Mouse (Mus musculus): ENCODE measurements at regions not wholly inside any gene's neighbourhood (a gene's known extent, or its start where the extent isn't known, plus 50 kb on each side); places are given as distances from the start of the nearest gene placed in this dataset.

DNA sequence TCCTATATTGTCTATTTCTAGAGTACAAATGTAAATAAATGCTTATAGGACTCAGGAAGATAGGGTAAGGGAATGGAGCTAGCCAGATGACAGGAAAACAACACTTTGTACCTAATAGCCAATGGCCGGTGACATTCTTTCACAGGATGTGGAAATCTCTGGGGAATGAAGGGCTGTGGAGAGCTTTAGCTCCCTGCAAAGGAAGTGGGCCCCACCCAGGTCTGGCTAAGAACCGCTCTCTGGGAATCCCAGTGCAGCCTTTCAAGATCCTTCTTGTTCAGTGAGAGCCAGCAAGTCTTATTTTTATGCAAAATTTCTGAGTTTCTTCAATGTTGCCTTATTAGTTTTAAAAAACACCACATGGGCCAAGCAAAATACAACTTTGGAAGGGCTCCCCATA, 54.7 kb upstream of the Pappa2 start:
- no peaks in the 10 kb centered on the region for H3K27me3 ChIP-seq
- ATAC-seq (ENCODE audit: insufficient number of reproducible peaks, insufficient read depth, low FRiP score, low TSS enrichment, low read depth), result no peak
- no peak overlapping the region for H3K27ac ChIP-seq
- H3K9me3 ChIP-seq, result no peaks in the 10 kb centered on the region
- 58% methylated on average over 2 of the region's 2 CpGs for WGBS
- no peak overlapping the region for H3K4me2 ChIP-seq
- H3K9ac ChIP-seq, result no peak overlapping the region
- H3K4me1 ChIP-seq, result peaks cover 7% of the 10 kb centered on the region; the same call in 1 of the 2 replicates
- H3K36me3 ChIP-seq, result no peaks in the 10 kb centered on the region
- H3K4me3 ChIP-seq, result no peak overlapping the region

DNA sequence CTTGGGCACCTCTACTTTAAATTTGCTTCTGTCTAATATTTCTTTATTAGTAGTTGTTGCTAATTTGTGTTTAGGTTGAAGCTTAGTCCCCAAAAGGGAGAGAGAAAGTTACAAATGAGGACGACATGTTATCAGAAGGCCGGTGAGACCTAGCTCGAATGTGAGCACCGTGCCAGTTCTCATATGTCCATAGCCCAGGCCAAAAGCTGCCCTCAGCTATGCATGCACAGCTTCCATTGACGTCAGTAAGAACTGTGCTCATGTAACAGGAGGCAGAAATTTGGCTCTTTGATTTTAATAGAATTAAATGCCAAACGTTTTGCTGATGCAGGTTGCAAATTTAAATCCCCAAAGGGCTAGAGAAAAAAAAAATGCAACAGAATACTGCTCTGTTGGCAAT, 56.1 kb upstream of the Pappa2 start:
- no peaks in the 10 kb centered on the region for H3K36me3 ChIP-seq
- WGBS, result 53% methylated on average over 6 of the region's 6 CpGs
- peaks cover 7% of the 10 kb centered on the region; the same call in 1 of the 2 replicates for H3K4me1 ChIP-seq
- H3K4me3 ChIP-seq, result no peak overlapping the region
- H3K9me3 ChIP-seq, result no peaks in the 10 kb centered on the region
- H3K9ac ChIP-seq, result no peak overlapping the region
- no peaks in the 10 kb centered on the region for H3K27me3 ChIP-seq
- H3K27ac ChIP-seq, result no peak overlapping the region
- no peak for ATAC-seq (ENCODE audit: insufficient number of reproducible peaks, insufficient read depth, low FRiP score, low TSS enrichment, low read depth)
- H3K4me2 ChIP-seq, result no peak overlapping the region

DNA sequence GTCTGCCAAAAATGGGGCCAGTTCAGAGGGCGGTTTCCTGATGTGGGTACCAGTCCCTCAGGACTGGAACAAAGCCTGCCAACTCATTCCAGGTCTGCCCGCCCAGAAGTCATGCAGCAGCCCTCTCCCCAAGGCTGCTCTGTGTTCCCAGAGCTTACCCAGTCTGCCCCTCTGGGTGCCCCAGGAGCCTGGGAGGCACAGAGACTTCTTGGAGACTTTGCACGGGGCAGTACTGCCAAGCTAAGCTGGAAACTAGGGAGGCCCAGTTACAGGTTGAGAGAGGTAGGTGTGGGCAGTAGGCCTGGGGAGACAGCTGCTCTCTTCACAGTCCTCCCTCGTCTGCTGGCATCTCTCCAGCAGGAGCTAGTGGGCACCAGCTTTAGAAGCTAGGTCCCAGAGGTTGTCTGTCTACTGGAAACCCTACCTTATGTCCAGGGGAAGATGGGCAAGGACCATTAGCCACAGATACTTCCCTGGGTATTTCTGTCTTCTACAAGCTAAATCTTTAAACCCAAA, 65.6 kb upstream of the Pappa2 start:
- 70% methylated on average over 4 of the region's 4 CpGs for WGBS
- ATAC-seq (ENCODE audit: insufficient number of reproducible peaks, insufficient read depth, low FRiP score, low TSS enrichment, low read depth), result no peak

DNA sequence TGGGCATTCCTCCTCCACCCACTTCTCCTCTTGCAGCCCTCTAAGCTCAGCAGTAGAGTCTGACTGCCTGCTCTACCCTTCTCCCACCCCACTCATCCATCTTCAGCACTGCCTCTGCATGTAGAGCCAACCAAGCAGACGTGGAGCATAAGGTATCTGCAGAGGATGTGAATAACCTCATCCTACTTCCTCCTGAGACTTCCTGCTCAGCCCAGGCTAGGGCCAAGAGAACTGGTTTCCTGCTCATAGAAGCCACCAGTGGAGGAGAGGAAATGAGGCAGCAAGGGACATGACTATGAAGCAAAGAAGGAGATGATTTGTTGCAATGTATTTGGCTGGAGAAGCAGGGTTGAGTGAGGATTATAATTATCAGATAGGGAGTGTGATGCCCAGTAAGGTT, 84.7 kb upstream of the Pappa2 start:
- 61% methylated on average over 1 of the region's 1 CpGs for WGBS
- no peak for ATAC-seq (ENCODE audit: insufficient number of reproducible peaks, insufficient read depth, low FRiP score, low TSS enrichment, low read depth)
- no peaks in the 10 kb centered on the region for H3K9me3 ChIP-seq

More for the DNA sequence above, 65.6 kb upstream of the Pappa2 start:
- no peak overlapping the region for H3K4me2 ChIP-seq
- H3K27ac ChIP-seq, result no peak overlapping the region
- no peak overlapping the region for H3K4me3 ChIP-seq
- H3K27me3 ChIP-seq, result no peaks in the 10 kb centered on the region
- H3K9ac ChIP-seq, result no peak overlapping the region
- no peaks in the 10 kb centered on the region for H3K9me3 ChIP-seq
- H3K36me3 ChIP-seq, result no peaks in the 10 kb centered on the region
- no peaks in the 10 kb centered on the region for H3K4me1 ChIP-seq

DNA sequence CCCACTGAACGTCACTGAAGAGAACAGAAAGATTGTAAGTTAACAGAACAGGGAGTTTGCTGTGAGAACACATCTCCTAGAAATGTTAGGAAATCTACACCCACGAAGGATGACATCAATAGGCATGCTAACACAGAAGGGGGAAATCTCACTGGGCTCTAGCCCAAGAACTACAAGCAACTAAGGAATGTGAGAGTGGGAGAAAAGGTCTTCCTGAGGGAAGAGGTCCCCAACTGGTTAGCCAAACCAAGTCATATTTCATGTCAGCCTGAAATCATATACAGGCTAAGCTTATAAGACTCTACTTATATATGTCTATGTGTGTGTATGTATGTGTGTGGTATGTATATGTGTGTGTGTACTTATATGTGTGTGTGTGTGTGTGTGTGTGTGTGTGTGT, 118.9 kb upstream of the Pappa2 start:
- H3K27me3 ChIP-seq, result no peaks in the 10 kb centered on the region
- no peak overlapping the region for H3K4me3 ChIP-seq
- 76% methylated on average over 2 of the region's 2 CpGs for WGBS

More for the DNA sequence above, 84.7 kb upstream of the Pappa2 start:
- Histone ChIP-seq H3K36me3 (no peaks in the 10 kb centered on the region), H3K27ac (no peak overlapping the region), H3K27me3 (no peaks in the 10 kb centered on the region), H3K4me1 (0 out of 2 replicates have a peak, but pooled peaks cover 4% of the 10 kb centered on the region), H3K9ac (no peak overlapping the region), H3K4me3 (no peak overlapping the region), H3K4me2 (no peak overlapping the region)

DNA sequence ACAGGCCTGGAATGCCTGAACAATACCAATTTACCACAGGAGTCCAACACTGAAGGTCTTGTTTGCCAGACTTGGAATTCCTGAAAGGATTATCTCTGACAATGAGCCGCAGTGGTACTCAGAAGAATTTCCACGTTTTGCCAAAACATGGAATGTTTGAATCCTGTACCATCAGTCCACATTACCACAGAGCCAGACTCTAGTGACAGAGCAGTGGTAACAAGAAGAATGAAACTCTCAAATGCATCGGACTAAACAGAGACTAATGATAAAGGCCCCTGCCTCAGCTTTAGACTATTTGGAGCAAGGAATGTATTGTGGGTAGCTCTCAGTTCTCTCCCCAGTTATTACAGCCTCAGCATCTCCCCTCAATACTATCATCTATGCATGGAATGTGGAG, 109.9 kb upstream of the Cop1 start:
- H3K27ac ChIP-seq, result no peak overlapping the region
- no peaks in the 10 kb centered on the region for H3K4me1 ChIP-seq
- H3K9ac ChIP-seq, result no peak overlapping the region
- no peaks in the 10 kb centered on the region for H3K27me3 ChIP-seq
- H3K9me3 ChIP-seq, result no peaks in the 10 kb centered on the region
- no peak overlapping the region for H3K4me3 ChIP-seq
- ATAC-seq (ENCODE audit: insufficient number of reproducible peaks, insufficient read depth, low FRiP score, low TSS enrichment, low read depth), result no peak
- no peak overlapping the region for H3K4me2 ChIP-seq
- no peaks in the 10 kb centered on the region for H3K36me3 ChIP-seq
- WGBS, result 62% methylated on average over 3 of the region's 3 CpGs

More for the DNA sequence above, 118.9 kb upstream of the Pappa2 start:
- H3K27ac ChIP-seq, result no peak overlapping the region
- ATAC-seq (ENCODE audit: insufficient number of reproducible peaks, insufficient read depth, low FRiP score, low TSS enrichment, low read depth), result no peak
- no peak overlapping the region for H3K9ac ChIP-seq
- H3K9me3 ChIP-seq, result no peaks in the 10 kb centered on the region
- no peak overlapping the region for H3K4me2 ChIP-seq
- no peaks in the 10 kb centered on the region for H3K36me3 ChIP-seq
- H3K4me1 ChIP-seq, result no peaks in the 10 kb centered on the region

DNA sequence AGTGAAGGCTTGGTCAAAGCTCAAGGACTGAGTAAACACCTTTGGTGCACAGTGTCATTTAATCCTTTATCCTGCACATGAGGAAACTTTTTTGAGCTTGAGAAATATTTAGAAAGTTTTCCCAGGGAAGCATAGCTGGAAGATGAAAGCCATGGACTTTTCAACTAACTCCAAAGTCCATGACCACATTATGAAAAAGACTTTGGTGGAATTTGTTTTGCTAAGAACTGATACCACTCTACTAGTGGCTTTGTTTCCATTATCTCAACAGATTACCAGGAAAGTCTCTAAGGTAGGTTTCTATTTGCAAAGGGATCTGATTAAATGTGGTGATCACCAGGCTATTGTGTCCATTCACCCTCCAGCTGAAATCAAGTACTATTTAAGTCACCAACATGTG, 107.2 kb upstream of the Cop1 start:
- no peaks in the 10 kb centered on the region for H3K9me3 ChIP-seq
- H3K4me1 ChIP-seq, result no peaks in the 10 kb centered on the region
- H3K27ac ChIP-seq, result no peak overlapping the region
- ATAC-seq (ENCODE audit: insufficient number of reproducible peaks, insufficient read depth, low FRiP score, low TSS enrichment, low read depth), result no peak
- no peak overlapping the region for H3K4me3 ChIP-seq
- H3K27me3 ChIP-seq, result no peaks in the 10 kb centered on the region
- H3K36me3 ChIP-seq, result no peaks in the 10 kb centered on the region
- H3K4me2 ChIP-seq, result no peak overlapping the region
- H3K9ac ChIP-seq, result no peak overlapping the region

DNA sequence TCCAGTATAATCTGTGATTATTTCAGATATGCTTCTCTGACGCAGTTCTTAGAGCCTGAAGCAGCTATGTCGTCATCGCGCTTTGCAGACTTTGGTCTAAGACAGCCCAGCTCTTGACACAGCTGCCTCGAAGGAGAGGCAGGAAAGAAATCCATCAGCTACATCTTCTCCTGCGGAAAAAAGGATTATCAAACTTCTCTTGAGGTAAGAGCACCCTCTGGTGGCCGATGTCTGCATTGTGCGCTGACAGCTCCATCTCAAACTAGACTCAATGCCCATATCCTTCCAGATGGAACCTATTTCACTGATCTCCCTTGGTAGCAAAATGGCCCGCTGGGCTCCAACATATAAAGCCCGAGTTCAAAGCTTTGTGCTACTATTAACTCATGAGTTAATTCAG, 96.8 kb upstream of the Cop1 start:
- no peaks in the 10 kb centered on the region for H3K9me3 ChIP-seq
- no peaks in the 10 kb centered on the region for H3K36me3 ChIP-seq
- peak overlapping the region; percentile 50 for H3K4me2 ChIP-seq
- 5% methylated on average over 10 of the region's 10 CpGs for WGBS
- no peak overlapping the region for H3K9ac ChIP-seq
- H3K27me3 ChIP-seq, result no peaks in the 10 kb centered on the region
- no peaks in the 10 kb centered on the region for H3K4me1 ChIP-seq
- peak overlapping the region; percentile 17; the same call in 1 of the 2 replicates for H3K4me3 ChIP-seq
- no peak overlapping the region for H3K27ac ChIP-seq
- no peak for ATAC-seq (ENCODE audit: insufficient number of reproducible peaks, insufficient read depth, low FRiP score, low TSS enrichment, low read depth)

DNA sequence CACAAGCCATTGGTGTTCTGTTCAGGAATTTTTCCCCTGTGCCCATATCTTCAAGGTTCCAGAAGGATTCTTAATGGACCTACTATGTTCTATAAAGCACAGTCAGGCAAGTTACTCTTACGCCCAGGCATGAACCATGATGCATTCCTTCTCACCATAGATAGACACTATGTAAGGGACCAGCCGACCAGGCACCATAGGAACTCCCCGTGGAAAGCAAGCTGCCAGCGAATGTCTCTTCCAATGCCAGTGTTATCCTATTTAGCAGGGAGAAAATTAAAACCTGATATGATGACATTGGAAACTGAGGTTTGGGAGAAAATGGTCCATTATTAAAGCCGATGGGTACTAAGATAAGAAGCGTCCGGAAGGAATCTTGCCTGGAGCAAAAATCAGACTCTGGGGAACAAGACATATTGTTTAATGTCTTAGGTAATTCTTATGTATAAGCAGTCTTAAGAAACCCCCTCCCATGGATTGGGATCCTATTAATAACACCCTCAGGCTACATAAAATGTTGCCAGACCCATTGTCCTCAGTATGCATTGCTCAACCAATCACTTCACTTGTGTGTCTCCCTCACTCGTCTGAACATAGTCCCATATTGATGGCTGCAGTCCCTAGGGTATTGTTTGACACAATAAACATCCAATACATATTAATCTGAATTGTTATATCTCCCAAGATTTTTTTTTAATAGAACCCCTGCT, 84.2 kb upstream of the Cop1 start:
- H3K27me3 ChIP-seq, result no peaks in the 10 kb centered on the region
- no peaks in the 10 kb centered on the region for H3K9me3 ChIP-seq
- no peak overlapping the region for H3K9ac ChIP-seq
- 78% methylated on average over 8 of the region's 8 CpGs for WGBS
- H3K36me3 ChIP-seq, result no peaks in the 10 kb centered on the region
- no peak overlapping the region for H3K4me3 ChIP-seq
- H3K4me2 ChIP-seq, result no peak overlapping the region
- ATAC-seq (ENCODE audit: insufficient number of reproducible peaks, insufficient read depth, low FRiP score, low TSS enrichment, low read depth), result no peak
- no peak overlapping the region for H3K27ac ChIP-seq
- H3K4me1 ChIP-seq, result no peaks in the 10 kb centered on the region

DNA sequence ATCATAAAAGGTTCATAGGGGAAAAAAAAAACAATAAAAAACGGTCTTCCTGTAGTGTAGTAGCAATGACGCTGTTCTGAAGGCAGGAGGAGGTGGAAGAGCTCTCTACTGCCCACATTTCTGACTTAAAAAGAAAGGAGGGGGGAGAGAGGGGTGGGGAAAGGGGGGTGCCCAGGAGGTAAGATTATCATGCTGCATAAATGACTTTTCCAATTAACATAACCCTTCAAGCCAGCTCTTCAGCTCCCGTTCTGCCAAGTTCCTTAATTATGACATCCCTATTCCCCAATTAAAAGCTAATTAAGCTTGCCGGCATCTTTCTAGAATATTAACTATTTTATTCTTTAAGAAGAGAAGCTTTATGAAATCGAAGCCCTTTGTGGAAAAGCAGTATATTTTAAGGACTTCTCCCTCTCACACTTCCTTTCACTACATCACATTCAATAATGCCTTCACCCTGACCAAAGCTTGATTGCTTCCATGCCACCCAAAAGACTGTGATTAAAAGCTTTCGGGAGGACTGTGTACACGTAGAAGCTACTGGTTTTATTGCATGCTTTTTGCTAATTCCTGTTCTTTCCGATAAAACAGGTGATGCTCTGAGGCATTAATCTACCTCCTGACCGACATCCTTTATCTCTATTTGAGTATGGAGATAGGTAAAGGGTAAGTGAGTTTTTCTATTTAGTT, 83.5 kb upstream of the Cop1 start:
- H3K4me1 ChIP-seq, result no peaks in the 10 kb centered on the region
- H3K9me3 ChIP-seq, result no peaks in the 10 kb centered on the region
- H3K4me3 ChIP-seq, result no peak overlapping the region
- no peak overlapping the region for H3K4me2 ChIP-seq
- no peaks in the 10 kb centered on the region for H3K27me3 ChIP-seq
- no peak overlapping the region for H3K9ac ChIP-seq
- no peak overlapping the region for H3K27ac ChIP-seq
- no peaks in the 10 kb centered on the region for H3K36me3 ChIP-seq
- 68% methylated on average over 9 of the region's 9 CpGs for WGBS
- no peak for ATAC-seq (ENCODE audit: insufficient number of reproducible peaks, insufficient read depth, low FRiP score, low TSS enrichment, low read depth)

DNA sequence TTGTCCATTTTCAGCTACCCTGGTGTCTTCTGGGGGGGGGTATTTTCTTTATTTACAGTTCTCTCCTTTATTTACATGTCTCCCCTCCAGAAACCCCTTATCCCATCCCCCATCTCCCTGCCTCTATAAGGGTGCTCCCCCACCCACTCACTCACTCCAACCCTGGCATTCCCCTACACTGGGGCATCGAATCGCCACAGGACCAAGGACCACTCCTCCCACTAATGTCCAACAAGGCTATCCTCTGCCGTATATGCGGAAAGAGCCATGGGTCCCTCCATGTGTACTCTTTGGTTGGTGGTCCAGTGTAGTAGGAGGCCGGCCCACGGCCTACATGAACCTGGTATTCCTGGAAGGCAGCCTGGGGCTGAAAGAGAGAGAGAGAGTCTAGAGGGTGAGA, 82.9 kb upstream of the Cop1 start:
- H3K4me1 ChIP-seq, result no peaks in the 10 kb centered on the region
- 83% methylated on average over 6 of the region's 6 CpGs for WGBS
- H3K27ac ChIP-seq, result no peak overlapping the region
- H3K9me3 ChIP-seq, result no peaks in the 10 kb centered on the region
- H3K27me3 ChIP-seq, result no peaks in the 10 kb centered on the region
- H3K36me3 ChIP-seq, result no peaks in the 10 kb centered on the region
- H3K4me2 ChIP-seq, result no peak overlapping the region
- H3K9ac ChIP-seq, result no peak overlapping the region
- peak; percentile 52; the same call in 1 of the 2 replicates for ATAC-seq (ENCODE audit: insufficient number of reproducible peaks, insufficient read depth, low FRiP score, low TSS enrichment, low read depth)
- no peak overlapping the region for H3K4me3 ChIP-seq

DNA sequence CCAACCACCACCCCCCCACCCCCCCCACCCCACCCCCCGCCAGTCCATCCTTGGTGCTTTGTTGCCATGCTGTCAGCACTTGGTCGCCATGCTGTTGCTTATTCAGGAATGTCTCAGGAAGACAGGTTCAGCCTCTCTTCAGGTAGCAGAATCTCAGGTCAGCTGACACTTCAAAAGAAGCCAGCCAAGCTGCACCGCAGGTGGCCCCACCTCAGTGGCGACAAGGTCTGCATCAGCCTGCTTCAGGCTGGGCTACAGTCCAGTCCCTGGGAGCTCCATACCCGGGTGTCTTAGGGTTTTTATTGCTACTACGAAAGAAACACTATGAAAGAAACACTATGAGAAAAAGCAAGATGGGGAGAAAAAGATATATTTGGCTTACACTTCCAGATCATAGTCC, 82.4 kb upstream of the Cop1 start:
- no peak for ATAC-seq (ENCODE audit: insufficient number of reproducible peaks, insufficient read depth, low FRiP score, low TSS enrichment, low read depth)
- 46% methylated on average over 6 of the region's 6 CpGs for WGBS
- Histone ChIP-seq H3K27me3 (no peaks in the 10 kb centered on the region), H3K9me3 (no peaks in the 10 kb centered on the region), H3K27ac (no peak overlapping the region), H3K9ac (no peak overlapping the region), H3K4me1 (no peaks in the 10 kb centered on the region), H3K36me3 (no peaks in the 10 kb centered on the region), H3K4me3 (no peak overlapping the region), H3K4me2 (no peak overlapping the region)
